Mouse (Mus musculus) heart, postnatal 25 days (tissue): ENCODE results near the gene Nutf2-ps1. TPM values are rescaled to one million over a fixed set of nuclear protein-coding genes. Genes with fewer than 3 reads are reported as not detected.

Source experiments
- total RNA-seq, 2 experiments: library from RNA; stranded (reverse); gene quantifications; 2 replicates each; pipeline ENCODE4 v1.2.3; 2021

Gene Nutf2-ps1
- total RNA-seq, 2 experiments from 2014 or later = 83.1 to 93.2 TPM

Other genes with a start within 250 kb of the Nutf2-ps1 start
- not detected for gene Gm10197, start 217.3 kb downstream of the Nutf2-ps1 start, total RNA-seq
- gene Smndc1, start 198.5 kb downstream of the Nutf2-ps1 start, total RNA-seq = 10 to 100 TPM; 28.8 to 33.2 TPM
- gene Dusp5, start 60.0 kb downstream of the Nutf2-ps1 start, total RNA-seq = 1 to 10 TPM; 6.2 to 7.6 TPM
- 10 to 100 TPM; 22.4 to 23.6 TPM for gene Smc3, start 11.3 kb upstream of the Nutf2-ps1 start, total RNA-seq
- gene Rbm20, start 88.2 kb upstream of the Nutf2-ps1 start, total RNA-seq = 100 to 1,000 TPM; 203 to 227 TPM